Mouse (Mus musculus) Patski (cell line): Measurements from ENCODE around the gene Wwox. TPM values are rescaled to one million over a fixed set of nuclear protein-coding genes. Genes with fewer than 3 reads are reported as not detected.

Source experiments
- ATAC-seq: fragments of 100-300 bp; one replicate; pipeline ENCODE4 v1.8.0; 2021
- CTCF ChIA-PET: fragments of 350-600 bp; sonication (Branson Sonifier 250); formaldehyde crosslinking; loops from one replicate; lab custom pipeline; 2022; ENCODE audit warnings: inconsistent platforms; lab: Charles Lee
- POLR2A ChIA-PET: fragments of 350-600 bp; sonication (Branson Sonifier 250); formaldehyde crosslinking; loops from one replicate; lab custom pipeline; 2022; ENCODE audit warnings: antibody characterized with exemption, inconsistent platforms; lab: Charles Lee
- DNase-seq: peaks from one replicate; pipeline ENCODE4 v3.0.0-alpha.2; 2011; ENCODE audit warnings: low read depth, low spot score
- H3K27me3 ChIP-seq: fragments of 371-371 bp; one replicate; pipeline ENCODE4 v1.5.1; 2021
- CTCF ChIP-seq: fragments of 100-300 bp; IDR thresholded peaks from one replicate; pipeline ENCODE4 v1.5.1; 2021
- in situ Hi-C: fragments of 300-500 bp; cut with MboI; formaldehyde crosslinking; loops from 3 replicates; pipeline ENCODE4 v1.11.1; 2018; ENCODE audit warnings: low pct_unique_long_range_greater_than_20kb, mixed read lengths
- polyA plus RNA-seq: library from polyadenylated mRNA; unstranded; gene quantifications from one replicate; pipeline ENCODE4 v1.2.3, GENCODE M21; 2021

Gene Wwox
- polyA plus RNA-seq, 1 experiment from 2014 or later = 21.9 TPM

- in situ Hi-C loops = no loop called here
- TF ChIP-seq CTCF = no peak
- no peaks in the 10 kb centered on the region for H3K27me3 ChIP-seq
- ATAC-seq = no peak
- POLR2A ChIA-PET = interaction anchor here (0.7 kb wide), 1 partner anchor 41 kb away, joined by 3 read pairs; no protein-coding TSS in a partner anchor
- CTCF ChIA-PET = interaction anchor here (1.4 kb wide), 1 partner anchor 16 kb away, joined by 3 read pairs; no protein-coding TSS in a partner anchor
- DNase-seq = no peak
Measured at GRCm38 (mm10) chr8:114675151-114675550, 235.7 kb downstream of the Wwox start.

DNA sequence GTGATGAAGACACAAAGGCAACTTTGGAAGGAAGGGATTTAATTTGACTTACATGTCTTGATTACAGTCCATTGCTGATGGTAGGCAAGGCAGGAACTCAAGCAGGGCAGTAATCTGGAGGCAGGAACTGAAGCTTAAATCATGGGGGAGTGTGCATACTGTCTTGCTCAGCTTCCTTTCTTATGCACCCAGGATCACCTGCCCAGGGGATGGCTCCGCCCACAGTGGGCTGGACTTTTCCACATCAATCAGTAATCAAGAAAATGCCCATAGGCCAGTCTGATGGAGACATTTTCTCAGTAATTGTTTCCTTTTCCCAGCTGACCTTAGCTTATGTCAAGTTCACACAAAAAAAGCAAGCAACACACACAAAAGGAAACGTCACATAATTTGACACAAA lies 237.5 kb downstream of the Wwox start:
- TF ChIP-seq CTCF = no peak
- no peaks in the 10 kb centered on the region for H3K27me3 ChIP-seq
- ChIA-PET POLR2A (no interaction called here), CTCF (no interaction called here)
- DNase-seq = no peak
- no peak for ATAC-seq
- in situ Hi-C loops = no loop called here

DNA sequence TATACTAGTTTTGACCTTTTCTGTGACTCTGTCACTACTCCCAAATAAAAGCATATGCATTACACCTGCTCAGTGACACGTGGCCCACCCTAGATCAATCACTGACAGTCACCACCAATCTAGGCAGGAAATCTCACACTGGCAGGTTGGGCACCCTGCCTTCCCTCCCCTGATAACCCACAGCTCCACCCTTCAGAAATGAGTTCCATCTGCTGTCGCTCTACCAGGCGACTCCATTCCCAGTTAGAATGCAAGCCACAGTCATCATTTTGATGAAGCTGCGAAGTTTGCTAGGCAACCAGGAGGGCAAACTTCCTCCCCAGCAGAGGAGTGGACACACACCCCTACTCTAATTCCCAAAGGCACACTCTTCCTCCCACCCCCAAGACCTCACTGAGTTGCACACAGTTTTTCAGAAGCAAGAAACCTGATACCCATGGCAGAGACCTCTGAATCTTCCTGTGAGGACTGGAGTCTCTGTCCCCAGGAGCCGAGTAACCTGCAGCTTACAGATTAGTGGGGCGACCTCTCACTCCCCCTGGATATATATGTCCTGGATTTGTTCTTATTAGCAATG lies 238.2 kb downstream of the Wwox start:
- DNase-seq = no peak
- POLR2A ChIA-PET = no interaction called here
- CTCF ChIA-PET = no interaction called here
- in situ Hi-C loops = no loop called here
- TF ChIP-seq CTCF = no peak
- no peak for ATAC-seq
- no peaks in the 10 kb centered on the region for H3K27me3 ChIP-seq

DNA sequence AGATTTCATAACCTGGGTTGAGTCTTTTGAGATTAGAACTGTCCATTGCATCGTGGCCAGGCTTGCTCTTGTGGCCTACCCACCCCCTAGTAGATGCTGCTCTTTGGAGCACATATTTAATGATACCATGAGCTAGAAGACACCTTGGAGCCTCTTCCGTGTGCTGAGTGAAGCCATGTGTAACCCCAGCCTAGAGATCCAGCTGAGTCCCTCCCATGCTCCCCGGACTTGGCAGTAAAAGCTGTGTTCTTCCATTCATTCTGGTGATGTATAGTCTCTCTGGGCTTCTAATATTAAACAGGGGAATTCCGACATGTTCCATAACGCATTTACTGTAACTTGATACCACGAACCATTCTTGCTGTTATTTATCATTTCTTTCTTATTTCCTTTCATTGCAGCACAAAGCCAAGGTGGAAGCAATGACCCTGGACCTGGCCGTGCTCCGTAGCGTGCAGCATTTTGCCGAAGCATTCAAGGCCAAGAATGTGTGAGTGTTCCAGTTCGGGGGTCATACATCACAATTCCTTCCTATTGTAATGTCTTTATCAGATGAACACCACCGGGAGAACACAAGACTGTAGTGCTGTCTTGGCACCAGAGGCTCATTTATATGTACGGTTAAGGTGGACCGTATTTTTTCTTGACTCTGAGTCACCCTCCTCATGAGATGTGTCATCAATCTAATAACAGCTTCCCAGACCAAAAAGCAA lies 240.1 kb downstream of the Wwox start:
- ChIA-PET POLR2A (interaction anchor here (0.7 kb wide), 1 partner anchor 33 kb away, joined by 3 read pairs; no protein-coding TSS in a partner anchor), CTCF (no interaction called here)
- DNase-seq (peak; percentile 55), ATAC-seq (peak; percentile 61)
- in situ Hi-C loops = loop anchor here (5.0 kb wide), 1 partner anchor 127 kb away; no protein-coding TSS in a partner anchor
- no peaks in the 10 kb centered on the region for H3K27me3 ChIP-seq
- TF ChIP-seq CTCF = no peak

GRCm38 (mm10) chr8:114681136-114681535 lies 241.7 kb downstream of the Wwox start:
- DNase-seq (no peak), ATAC-seq (no peak)
- ChIA-PET POLR2A (no interaction called here), CTCF (interaction anchor here (1.3 kb wide), 1 partner anchor 37 kb away, joined by 5 read pairs; no protein-coding TSS in a partner anchor)
- no peak for TF ChIP-seq CTCF
- in situ Hi-C loops = loop anchor here (5.0 kb wide), 1 partner anchor 129 kb away; no protein-coding TSS in a partner anchor
- H3K27me3 ChIP-seq = no peaks in the 10 kb centered on the region

GRCm38 (mm10) chr8:114682166-114682565 lies 242.7 kb downstream of the Wwox start:
- no peaks in the 10 kb centered on the region for H3K27me3 ChIP-seq
- CTCF ChIA-PET = no interaction called here
- POLR2A ChIA-PET = no interaction called here
- no peak for TF ChIP-seq CTCF
- DNase-seq (no peak), ATAC-seq (no peak)
- in situ Hi-C loops = loop anchor here (5.0 kb wide), 1 partner anchor 130 kb away; no protein-coding TSS in a partner anchor

DNA sequence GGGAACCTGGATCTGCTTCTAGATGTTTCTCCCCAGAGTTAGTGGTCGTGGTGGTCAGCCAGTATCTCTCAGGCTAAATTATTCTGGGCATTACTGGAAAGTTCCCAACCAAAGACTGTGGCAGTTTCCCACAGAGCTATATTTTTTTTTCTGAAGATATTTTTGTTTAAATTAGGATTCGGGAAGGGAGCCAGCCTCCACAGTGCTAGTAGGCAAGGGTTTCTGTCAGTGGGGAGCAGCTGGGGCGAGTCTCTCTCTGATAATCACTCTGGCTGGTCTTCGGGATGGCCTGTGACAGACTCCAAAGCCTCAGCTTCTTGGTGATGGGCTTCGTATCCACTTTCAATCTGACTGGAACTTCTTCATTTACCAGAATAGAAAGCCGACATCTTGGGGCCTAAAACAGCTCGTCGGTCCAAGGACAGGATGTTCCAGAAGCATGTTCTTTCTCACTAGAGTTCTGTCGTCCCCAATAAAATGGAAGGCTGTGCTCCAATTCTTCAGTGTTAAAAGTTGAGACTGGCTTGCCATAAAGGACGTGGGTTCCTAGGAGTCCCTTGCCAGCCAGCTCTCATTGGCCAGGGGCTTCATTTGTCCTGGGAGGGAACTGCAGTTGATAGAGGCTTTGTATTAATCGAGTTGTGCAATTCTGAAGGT lies 244.7 kb downstream of the Wwox start:
- no peak for TF ChIP-seq CTCF
- POLR2A ChIA-PET = no interaction called here
- no peaks in the 10 kb centered on the region for H3K27me3 ChIP-seq
- no peak for DNase-seq
- ATAC-seq = no peak
- in situ Hi-C loops = loop anchor here (5.0 kb wide), 1 partner anchor 132 kb away; no protein-coding TSS in a partner anchor
- CTCF ChIA-PET = interaction anchor here (0.6 to 1.5 kb wide), 3 partner anchors 11 to 44 kb away, joined by 3 read pairs; no protein-coding TSS in a partner anchor

DNA sequence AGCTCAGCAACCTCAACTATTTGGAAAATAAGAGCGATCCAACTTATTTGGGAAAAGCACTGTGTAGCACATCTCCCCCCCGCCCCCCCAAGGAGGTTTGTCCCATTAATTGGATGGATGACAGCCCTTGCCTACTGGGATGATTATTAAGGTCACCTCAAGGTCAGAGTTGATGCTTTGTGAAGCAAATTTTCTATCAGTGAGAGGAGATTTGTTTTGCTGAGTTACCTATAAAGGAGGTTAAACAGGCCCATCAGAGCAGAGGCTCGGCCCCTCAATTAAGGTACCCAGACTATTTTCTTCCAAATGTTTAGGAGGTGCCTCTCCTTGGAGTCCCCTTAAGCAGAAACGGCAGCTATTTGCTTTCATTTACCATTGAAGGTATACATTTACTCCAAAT lies 247.0 kb downstream of the Wwox start:
- in situ Hi-C loops = no loop called here
- CTCF ChIA-PET = no interaction called here
- DNase-seq = no peak
- no peaks in the 10 kb centered on the region for H3K27me3 ChIP-seq
- ATAC-seq = no peak
- no peak for TF ChIP-seq CTCF
- POLR2A ChIA-PET = interaction anchor here (0.6 kb wide), 1 partner anchor 564 kb away, joined by 6 read pairs; no protein-coding TSS in a partner anchor

- in situ Hi-C loops = no loop called here
- CTCF ChIA-PET = interaction anchor here (1.3 kb wide), 1 partner anchor 19 kb away, joined by 4 read pairs; no protein-coding TSS in a partner anchor
- POLR2A ChIA-PET = no interaction called here
Measured at GRCm38 (mm10) chr8:114688732-114689131, 249.3 kb downstream of the Wwox start.

DNA sequence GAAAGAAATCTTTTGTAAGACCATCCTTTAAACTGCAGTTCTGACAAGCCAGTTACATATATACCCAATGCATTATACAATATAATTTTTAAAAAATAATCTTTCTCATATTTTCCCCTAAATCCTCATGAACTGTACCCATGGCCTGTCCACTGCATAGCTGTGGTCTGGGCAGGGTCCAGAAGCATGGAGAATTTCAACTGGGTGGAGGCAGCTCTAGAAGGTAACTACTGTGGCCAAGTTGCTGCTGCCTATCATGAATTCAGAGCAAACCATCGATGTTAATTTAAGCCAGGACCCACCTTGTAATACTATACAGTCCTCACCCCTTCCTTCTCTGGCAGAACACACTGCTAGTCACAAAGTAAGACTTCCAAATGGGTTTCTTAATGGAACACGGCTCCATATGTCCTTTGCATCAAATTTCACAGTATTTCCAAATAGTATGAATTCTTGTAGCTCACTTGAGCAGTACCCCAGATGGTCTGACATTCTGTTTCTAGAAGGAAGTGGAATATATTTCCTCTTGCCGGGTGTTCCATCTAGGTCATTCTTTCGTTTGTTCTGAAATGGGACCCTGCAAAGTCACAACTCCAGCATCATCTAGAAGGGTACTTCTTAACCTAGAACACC lies 255.2 kb downstream of the Wwox start:
- ChIA-PET POLR2A (no interaction called here), CTCF (interaction anchor here (1.1 to 1.4 kb wide), 2 partner anchors 10 to 18 kb away, joined by 3 to 4 read pairs; no protein-coding TSS in a partner anchor)
- ATAC-seq (no peak), DNase-seq (no peak)
- in situ Hi-C loops = no loop called here
- no peaks in the 10 kb centered on the region for H3K27me3 ChIP-seq
- no peak for TF ChIP-seq CTCF

More at GRCm38 (mm10) chr8:114688732-114689131, 249.3 kb downstream of the Wwox start:
- no peak for DNase-seq
- no peaks in the 10 kb centered on the region for H3K27me3 ChIP-seq
- no peak for TF ChIP-seq CTCF
- ATAC-seq = no peak
